Mouse (Mus musculus): ENCODE results near the gene Adamts14.

Adamts14 gene

DNA sequence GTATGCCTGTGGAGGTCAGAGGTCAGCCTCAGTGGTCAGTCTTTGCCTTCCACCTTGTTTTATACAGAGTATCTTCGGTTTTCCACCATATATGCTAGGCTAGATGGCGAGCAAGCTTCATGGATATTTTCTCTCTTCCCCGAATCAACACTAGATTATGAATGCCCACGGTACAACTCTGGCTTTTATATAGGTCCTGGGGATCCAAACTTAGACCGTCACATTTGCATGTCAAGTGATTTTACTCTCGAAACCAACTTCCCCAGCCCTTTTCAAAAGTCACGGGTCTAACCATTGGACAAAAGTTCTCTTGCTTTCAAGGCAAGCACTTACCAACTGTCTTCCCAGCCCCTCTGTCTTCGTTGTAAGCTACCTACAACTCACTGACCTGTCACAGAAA, 94.6 kb downstream of the Adamts14 start:
- DNase-seq (ENCODE audit: low spot score): no peak

DNA sequence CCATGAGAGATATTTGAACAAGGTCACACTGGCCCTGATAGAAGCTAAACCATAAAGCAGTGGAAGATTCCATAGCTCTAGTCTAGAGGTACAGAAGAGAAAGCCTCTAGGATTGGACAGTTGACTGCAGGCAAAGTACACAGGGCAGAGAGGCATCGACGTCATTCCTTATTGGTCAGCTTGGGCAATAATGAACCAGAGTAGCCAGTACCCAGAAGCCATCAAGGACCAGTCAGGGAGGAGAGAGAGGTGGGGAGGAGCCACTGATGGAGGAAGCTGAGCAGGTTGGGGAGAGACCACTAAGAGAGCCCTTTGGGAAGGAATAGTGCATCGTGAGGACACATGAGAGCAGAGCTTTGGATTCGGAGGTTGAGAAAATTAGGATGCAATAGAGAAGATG, 95.5 kb downstream of the Adamts14 start:
- no peak for DNase-seq (ENCODE audit: low spot score)

DNA sequence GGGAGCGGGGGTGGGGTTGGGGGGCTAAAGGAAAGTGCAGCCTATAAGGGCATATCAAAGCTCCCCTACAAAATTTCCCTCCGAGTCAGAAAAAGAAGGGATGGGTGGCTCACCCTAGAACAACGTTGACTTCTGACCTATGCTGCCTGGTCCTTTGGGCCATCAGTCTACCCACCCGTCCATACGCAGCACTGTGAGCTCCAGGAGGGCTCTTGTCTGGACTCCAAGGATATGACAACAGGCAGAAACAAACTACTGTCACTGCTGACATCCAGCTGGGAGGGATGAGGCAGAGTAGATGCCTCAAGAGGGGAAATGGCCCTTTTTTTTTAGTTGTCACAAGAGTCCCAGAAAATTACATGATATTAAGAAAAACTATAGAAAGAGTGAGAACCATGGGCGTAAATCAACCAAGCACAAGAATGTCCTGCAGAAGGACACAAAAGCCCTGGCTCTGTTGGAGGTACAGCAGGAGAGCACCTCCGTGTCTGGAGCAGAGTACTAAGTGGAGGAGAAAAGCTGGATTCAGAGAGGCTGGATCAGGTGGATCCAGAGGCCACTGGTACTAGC, 96.9 kb downstream of the Adamts14 start:
- no peak for DNase-seq (ENCODE audit: low spot score)

DNA sequence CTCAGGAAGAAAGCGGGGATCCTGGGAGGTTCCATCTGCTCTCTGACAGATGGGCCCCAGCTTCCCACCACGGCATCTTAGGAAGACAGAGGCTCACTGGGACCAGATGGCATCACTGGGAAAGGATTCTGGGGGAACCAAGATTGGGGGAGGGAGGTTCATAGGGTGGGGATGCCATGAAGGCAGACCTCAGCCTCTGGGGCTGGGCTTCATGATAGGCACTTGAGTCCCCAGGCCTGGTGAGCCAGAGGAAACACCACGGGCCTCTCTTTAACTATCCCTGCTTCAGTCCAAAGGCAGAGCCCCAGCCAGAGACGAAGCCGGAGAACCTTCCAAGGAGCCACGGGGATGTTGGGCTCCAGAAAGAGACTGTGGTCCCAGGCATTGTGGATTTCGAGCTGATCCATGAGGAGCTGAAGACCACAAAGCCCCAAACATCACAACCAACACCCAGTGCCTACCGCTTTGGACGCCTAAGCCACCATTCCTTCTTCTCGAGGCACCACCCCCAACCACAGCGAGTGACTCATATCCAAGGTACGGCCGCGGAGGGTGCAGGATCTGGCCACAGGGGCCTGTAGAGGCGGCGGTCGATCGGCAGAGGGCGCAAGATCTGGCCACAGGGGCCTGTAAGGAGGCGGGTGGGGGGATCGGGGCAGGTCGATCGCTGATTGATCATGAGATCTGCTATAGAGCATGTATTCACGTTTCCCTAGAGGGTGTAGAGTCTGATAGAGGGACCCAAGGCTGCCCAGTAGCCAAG, 97.6 kb downstream of the Adamts14 start:
- peak; percentile 54 for DNase-seq (ENCODE audit: low spot score)

DNA sequence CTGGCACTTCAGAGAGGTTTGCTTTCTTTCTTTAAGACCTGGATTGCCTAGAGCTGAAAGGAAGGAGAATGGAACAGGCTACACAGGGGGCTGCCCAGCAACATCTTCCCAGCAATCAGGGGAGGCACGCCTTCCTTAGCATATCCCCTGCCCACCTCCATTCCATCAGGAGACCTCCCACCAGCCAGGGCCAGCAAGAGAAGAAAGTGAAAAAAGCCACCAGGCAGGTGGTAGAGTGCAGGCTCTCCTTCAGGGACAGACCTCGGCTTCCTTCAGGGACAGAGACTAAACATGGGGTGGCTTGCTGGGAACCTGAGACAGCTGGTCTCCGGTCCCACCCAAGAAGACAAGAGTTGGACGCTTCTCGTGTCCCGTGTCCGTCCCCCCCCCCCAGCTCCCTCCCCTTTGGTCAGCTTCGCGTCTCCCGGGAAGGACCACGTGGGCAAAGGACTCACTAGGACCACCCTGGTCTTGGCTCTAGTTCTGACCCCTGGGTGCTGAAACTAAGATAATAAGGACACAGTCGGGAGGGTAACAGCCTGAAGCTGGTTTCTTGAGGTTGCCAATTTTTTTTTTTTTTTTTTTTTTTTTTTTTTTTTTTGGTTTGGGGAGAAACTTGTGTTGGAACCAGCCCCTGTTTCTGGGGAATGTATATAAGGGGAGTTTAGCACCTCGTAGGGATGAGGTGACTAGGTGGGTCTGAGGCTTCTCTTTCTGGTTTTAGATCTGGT, 98.4 kb downstream of the Adamts14 start:
- no peak for DNase-seq (ENCODE audit: low spot score)

DNA sequence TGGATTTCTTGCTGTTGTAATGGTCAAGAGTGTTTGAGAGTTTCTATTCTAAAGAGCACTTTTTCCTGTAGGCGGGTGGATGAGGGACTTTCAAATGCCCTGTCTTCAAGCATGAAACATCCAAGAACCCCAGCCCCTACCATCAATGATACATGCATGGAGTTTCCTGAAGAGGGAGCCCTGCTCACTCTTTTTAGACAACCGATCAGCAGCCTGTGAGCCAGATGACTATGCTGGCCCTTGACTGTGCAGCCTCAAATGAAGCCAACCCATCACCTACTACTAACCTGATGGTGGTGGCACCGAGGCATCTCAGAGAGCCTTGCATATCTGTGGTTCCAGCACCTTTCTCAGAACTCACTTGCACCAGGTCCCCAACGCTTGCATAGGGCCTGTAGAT, 100.7 kb downstream of the Adamts14 start:
- no peak for DNase-seq (ENCODE audit: low spot score)

DNA sequence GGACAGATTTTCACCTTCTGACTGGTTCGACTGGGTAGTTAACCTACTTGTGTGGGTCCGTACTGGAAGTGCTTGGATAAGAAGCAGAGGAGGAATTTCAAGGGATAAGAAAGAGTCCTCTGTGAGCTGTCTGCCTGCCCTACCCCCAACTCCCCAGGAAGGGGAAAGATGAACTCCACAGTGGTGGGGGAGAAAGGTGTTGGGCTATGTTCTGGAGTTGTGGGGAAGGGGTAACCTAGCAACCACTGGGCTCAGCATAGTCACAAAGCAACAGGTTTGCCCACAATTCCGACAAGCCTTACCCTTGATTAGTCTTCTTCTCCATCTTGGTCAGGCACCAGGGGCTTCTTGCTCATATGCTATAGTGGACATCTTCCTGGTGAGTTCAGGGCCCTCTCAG, 101.6 kb downstream of the Adamts14 start, which contains the start of gene Tbata:
Gene Tbata, plus strand, starts transcription at position 301 of the 400 bp plus-strand sequence.
- DNase-seq (ENCODE audit: low spot score): no peak

DNA sequence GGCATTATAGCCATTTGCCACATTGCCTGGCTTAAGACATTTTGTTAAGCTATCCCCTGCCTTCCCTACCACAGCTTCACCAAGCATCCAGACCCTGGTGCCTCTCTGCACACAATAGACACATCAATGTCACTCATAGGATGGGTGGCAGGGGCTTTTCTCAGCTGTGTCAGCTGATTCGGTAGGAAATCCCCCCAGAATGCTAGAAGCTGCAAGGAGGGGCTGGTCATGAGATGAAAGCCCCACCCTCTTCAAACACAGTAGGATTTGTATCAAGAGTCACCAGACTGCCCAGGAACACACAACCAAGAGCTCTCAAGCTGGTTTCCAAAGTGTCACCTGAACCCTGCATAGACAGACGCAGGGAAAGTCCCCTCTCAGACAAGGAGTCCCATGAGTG, 104.8 kb downstream of the Adamts14 start:
- no peak for DNase-seq (ENCODE audit: low spot score)

DNA sequence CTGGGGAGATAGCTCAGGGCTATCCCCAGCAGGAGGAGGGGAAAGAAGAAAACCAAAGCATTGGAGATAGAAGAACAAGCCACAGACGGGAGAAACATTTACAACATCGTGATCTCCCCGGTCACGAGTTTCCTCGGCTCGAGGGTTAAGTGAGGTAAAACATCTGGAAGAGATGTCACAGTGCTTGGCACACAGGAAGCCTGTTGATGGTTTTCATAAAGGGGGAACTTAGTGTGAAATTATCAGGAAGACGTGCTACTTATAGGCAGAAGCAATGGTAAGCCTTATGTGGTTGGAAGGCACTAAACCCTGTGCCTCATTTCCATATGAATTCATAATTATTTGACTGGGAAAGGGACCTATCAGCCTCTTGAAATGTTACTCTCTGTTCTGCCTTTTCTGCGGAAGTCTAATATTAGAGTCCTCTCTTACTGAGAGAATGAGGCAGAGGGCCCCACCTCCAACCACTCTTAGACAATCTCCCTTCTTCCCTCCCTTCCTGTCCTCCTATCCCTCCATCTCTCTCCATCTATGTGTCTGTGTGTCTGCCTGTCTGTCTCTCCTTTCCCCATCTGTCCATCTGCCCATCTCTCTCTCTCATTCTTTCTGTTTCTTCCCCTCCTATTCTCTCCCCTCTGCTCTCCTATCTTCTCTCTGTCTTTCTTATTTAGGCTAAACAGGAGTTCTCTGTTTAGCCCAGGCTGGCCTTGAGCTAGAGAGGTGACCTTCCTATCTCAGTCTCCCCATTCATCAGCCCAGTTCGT, 105.7 kb downstream of the Adamts14 start:
- DNase-seq (ENCODE audit: low spot score): no peak

DNA sequence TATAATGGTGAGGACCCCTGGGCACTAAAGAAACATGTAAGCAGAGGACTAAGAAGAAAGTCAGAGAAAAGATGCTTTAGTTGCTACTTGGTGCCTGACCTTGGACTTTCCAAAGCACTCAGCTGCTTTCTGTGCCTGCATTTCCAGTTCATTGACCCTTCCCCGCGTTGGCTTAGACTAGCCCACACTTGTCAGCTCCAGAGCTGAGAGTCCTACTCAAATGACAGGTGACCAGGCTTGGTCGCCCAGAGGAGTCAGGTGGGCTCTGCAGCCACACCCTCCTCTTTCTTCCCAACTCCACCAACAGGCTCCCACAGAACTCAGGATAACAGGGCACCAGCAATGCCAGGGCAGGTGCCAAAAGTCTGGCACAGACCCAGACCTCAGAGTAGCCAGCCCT, 110.9 kb downstream of the Adamts14 start:
- DNase-seq (ENCODE audit: low spot score): peak; percentile 69

DNA sequence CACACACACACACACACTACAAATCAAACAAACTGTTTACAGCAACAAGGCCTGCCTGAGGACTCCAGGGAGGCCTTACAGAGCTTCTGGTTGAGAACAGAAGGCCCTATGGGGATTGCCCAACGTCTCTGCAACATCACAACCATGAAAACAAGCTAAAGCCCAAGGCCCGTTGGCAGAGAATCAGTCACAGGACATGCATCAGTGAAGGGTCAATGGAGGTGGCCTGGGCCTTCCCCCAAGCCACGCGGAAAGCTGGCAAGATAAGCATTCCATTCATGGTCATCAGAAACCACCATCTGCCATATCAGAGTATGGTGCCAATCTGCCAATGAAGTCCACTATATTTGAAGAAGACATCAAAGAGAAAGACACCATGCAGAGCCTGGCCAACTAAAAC, 112.6 kb downstream of the Adamts14 start:
- DNase-seq (ENCODE audit: low spot score): no peak

DNA sequence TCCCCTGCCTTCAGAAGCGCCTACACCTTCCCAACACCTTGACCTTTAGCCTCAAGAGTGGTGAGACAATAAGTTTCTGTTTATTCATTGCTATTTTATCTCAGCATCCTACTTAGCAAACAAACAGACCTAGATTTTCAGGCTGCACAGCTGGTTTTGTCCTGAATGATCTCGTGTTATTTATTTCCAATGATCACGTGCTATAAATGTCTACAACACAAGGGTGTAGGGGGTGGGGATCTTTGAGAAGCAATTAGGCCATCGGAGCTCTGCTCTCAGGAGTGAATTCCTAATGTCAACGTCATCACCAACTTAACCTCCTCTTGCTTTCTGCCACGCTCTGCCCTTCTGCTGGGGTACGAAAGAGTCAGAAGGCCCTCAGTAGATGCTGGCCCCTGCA, 113.1 kb downstream of the Adamts14 start:
- peak; percentile 35 for DNase-seq (ENCODE audit: low spot score)

DNA sequence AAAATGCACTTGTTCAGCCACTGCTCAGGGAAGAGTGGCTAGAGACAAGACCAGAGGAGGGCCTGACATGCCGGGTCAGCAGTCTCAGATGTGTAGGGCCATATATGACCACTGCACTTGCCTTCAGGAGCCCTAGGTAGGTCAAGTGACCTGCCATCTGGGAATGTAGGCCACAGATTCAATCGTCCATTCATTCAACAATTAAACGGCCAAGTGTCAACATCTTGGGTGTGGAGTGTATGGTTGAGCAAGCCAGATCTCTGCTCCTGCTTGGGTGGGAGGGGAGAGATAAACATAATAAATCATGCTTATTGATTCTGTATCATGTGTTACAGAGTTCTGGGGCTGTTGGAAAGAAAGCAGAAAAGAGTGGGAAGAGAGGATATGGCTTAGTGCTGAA, 114.6 kb downstream of the Adamts14 start:
- no peak for DNase-seq (ENCODE audit: low spot score)

DNA sequence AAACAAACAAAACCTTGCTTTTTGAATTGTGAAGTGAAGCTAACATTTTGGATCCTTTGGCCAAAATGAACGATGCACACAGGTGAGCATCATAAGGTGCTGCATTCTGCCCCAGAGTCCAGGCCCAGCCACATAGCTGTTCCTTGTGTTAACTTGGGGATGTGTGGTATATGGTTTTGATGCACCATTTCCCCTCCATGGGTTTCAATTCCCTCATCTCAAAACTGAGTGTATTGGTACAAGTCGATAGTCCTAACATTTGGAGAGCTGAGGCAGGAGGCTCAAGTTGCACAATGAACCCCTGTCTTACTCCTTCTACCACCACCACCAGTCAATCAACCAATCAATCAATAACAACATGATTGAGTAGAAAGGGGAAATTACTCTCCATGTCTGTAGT, 116.8 kb downstream of the Adamts14 start:
- DNase-seq (ENCODE audit: low spot score): no peak

DNA sequence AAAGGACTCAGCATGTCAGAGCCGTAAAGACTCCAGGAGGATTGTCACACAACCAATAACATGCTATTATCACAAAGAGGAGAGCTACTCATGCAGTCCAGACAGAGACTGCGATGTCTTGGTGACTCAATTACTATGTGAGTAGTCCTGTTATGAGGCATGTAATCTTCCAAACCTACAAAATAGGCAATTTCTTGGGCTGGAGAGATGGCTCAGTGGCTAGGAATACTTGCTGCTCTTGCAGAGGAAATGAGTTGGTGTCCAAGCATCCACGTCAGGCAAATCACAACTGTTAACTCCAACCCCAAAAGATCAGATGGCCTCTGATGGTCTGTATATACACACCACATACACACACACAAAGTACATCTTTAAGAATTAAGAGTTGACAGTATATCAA, 117.6 kb downstream of the Adamts14 start:
- DNase-seq (ENCODE audit: low spot score): no peak

DNA sequence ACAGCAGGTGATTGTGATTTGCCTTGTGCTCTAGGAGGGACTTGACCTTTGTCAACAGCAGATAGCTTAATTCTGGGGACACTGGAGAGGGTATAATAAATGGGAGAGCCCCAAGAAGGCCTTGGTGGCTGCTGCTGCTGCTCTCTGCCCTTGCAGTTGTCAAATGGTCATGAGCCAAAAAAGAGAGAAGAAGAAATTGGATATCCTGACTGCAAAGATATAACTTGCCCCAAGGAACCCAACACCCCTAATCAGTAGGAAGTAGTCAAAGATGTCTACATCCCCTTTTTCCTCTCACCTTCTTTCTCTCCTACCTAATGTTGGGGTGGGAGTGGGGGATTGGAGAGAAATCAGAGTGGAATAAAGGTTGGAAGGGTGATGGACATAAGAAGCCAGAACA, 121.1 kb downstream of the Adamts14 start:
- no peak for DNase-seq (ENCODE audit: low spot score)

DNA sequence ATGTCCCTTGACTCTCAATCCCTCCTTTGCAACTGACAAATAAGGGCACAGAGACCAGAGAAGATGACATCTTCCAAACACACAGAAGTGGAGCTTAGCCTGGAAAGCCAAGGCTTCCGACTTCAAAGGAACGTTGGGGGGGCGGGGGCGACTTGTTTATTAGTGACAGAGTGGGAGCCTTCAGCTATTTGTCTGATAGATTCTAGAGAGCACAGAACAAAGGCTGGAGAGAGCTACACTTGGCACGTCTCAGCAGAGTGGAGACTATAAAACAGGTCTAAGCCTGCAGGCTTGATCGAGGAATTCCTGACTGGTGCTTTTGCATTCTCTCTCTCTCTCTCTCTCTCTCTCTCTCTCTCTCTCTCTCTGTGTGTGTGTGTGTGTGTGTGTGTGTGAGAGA, 122.6 kb downstream of the Adamts14 start:
- peak; percentile 66 for DNase-seq (ENCODE audit: low spot score)

DNA sequence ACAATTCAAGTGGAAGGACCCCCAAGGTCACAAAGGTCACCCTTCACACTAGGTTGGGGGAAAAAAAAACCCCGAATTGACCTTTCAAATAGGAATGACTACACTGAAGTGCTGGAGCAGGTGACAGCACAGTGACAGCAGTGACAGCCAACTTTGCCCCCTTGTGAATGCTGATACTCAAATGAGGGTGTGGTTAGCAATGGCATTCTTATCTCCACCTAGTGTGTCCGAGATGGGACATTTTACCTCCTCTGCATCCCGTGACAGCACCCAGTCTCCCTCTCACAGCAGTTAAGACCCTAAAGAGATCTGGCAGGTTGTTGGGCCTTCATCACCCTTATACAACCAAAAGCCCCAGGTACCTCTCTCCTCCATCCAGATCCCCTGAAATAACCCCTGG, 123.8 kb downstream of the Adamts14 start:
- DNase-seq (ENCODE audit: low spot score): no peak

DNA sequence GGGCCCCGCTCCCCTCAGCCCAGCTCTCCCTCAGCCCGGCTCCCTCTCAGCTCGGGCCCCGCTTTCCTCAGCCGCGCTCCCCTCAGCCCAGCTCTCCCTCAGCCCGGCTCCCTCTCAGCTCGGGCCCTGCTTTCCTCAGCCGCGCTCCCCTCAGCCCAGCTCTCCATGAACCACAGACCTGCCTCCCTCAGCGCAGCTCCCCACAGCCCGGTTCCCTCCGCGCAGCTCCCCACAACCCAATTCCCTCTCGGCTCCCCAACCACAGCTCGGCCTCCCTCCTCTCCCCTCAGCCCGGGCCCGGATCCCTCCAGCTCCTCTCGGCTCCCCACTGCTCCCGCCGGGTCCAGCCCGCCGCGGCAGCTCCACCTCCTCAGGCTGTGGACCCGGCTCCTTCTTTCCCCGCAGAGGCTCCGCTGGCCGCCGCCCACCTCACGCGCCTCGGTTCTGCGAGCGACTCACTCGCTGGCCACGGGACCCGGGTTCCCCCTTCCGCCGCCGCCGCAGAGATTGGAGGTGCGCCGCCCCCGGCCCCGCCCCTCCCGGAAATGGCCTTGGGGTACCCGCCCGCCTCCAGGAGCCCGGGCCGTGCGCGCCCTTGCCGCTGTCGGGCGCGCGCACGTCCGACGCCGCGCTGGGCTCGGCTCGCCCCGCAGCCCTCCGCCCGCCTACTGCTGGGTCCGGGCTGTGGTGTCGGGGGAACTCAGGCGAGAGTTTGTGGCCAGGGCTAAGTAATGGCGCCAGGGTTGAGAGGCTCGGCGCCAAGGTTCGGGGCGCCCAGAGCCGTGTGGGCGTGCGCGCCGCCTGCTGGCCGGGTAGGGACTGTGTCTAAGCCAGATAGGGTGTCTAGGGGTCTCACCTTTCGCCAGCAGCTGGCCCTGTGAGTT, 125.8 kb downstream of the Adamts14 start, which contains the start of gene Sgpl1:
Gene Sgpl1, minus strand, starts transcription at position 547 of the 884 bp plus-strand sequence.
- peak; percentile 94 for DNase-seq (ENCODE audit: low spot score)

Data from urinary bladder, postnatal 14 days (tissue).